Mouse (Mus musculus): ENCODE results near the gene Sft2d1. TPM values are rescaled to one million over a fixed set of nuclear protein-coding genes. Genes with fewer than 3 reads are reported as not detected.

The Sft2d1 gene
- polyA plus RNA-seq, 1 experiment from 2014 or later: 63.5 TPM

DNA sequence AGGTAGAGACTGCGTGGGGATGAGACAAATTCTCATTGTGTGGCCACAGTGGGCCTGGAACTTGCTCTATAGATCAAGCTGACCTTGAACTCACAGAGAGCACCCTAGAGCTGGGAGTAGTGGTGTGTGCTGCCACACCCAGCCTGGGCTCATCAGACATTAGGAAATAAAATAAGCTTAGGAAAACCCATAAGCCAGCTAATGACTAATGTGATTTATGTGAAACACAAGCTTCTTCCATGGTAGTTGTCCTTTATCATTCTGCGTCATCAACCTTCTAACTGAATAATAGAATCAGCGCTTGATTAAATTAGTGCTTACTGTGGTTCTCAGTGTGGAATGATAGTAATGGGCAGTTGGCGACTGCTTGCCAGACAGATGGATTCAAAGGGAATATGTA is 23.9 kb upstream of the Sft2d1 start:
- Histone ChIP-seq H3K4me3 (no peak overlapping the region), H3K27ac (replicated peaks) (no peak overlapping the region)
- WGBS: 83% methylated on average over 4 of the region's 4 CpGs

DNA sequence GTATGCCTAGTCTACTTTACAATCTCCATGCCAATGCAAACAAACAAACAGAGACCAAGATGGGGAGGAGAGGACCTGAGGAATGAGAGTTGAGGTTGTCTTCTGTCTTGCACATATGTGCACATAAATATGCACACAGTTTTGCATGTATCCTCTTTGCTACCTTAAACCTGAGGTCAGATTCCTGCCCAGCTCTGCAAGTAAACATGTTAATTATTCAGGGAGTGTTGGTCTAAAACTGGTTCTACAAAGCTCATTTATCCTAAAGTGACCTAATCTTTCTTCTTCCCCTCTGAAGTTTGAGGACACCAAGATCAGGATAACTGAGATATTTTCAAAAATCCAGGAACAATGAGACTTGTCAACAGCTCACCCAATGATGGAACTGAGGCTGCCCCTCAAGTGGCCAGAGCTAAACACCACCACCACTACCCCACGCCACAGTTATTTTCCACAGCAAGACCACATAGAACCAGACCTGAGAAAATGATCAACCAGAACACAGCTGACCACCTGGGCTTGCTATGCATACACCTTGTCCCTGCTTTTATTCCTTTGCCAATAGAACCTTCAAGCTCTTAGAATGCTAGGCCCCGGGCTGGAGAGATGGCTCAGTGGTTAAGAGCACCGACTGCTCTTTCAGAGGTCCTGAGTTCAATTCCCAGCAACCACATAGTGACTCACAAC is 20.8 kb upstream of the Sft2d1 start:
- H3K36me3 ChIP-seq (replicated peaks): no peaks in the 10 kb centered on the region
- 90% methylated on average over 3 of the region's 3 CpGs for WGBS
- peaks cover 12% of the 10 kb centered on the region for H3K27me3 ChIP-seq (replicated peaks; ENCODE audit: low read depth, poor library complexity, severe bottlenecking)
- no peak overlapping the region for H3K27ac ChIP-seq (replicated peaks)
- no peak for DNase-seq (ENCODE audit: low spot score)
- H3K4me3 ChIP-seq: no peak overlapping the region
- no peaks in the 10 kb centered on the region for H3K9me3 ChIP-seq
- H3K4me1 ChIP-seq: no peaks in the 10 kb centered on the region

More for the DNA sequence above, 23.9 kb upstream of the Sft2d1 start:
- no peak for DNase-seq (ENCODE audit: low spot score)
- Histone ChIP-seq H3K9me3 (no peaks in the 10 kb centered on the region), H3K36me3 (replicated peaks) (no peaks in the 10 kb centered on the region), H3K27me3 (replicated peaks; ENCODE audit: low read depth, poor library complexity, severe bottlenecking) (peaks cover 23% of the 10 kb centered on the region), H3K4me1 (peaks cover 21% of the 10 kb centered on the region)

DNA sequence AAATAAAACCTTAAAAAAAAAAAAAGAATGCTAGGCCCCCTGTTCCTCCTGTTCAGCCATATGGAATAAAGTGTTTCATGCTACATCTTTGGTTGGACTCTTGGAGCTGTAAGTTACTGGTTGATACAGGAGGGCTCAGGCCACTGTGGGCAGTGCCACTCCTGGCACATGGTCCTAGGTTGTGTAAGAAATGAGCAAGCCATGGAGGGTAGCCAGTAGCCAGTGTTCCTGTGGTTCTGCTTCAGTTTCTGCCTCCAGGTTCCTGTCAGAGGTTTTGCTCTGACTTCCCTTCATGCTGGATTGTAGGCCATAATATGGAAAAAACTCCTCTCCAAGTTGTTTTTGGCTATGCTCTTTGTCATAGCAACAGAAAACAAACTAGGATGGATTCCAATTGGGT is 20.2 kb upstream of the Sft2d1 start:
- Histone ChIP-seq H3K27me3 (replicated peaks; ENCODE audit: low read depth, poor library complexity, severe bottlenecking) (peaks cover 6% of the 10 kb centered on the region), H3K4me1 (no peaks in the 10 kb centered on the region), H3K4me3 (no peak overlapping the region), H3K9me3 (no peaks in the 10 kb centered on the region), H3K36me3 (replicated peaks) (no peaks in the 10 kb centered on the region), H3K27ac (replicated peaks) (no peak overlapping the region)
- DNase-seq (ENCODE audit: low spot score): no peak

DNA sequence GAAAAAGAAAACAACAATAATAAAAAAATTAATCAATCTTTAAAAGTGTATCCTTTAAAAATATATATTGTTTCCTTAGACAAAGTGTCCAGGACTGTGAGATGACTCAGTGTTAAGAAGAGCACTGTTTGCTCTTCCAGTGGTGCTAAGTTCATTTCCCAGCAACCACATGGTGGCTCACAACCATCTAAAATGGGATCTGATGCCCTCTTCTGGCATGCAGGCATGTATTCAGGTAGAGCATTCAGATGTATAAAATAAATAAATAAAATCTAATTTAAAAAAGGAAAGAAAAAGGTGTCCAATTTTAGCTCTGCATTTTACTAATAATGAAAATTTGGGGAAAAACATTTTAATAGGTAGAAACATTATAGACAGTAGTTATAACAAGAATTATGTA is 15.1 kb upstream of the Sft2d1 start:
- Histone ChIP-seq H3K27ac (replicated peaks) (no peak overlapping the region), H3K4me1 (no peaks in the 10 kb centered on the region), H3K27me3 (replicated peaks; ENCODE audit: low read depth, poor library complexity, severe bottlenecking) (no peaks in the 10 kb centered on the region), H3K4me3 (no peak overlapping the region), H3K36me3 (replicated peaks) (no peaks in the 10 kb centered on the region), H3K9me3 (no peaks in the 10 kb centered on the region)
- DNase-seq (ENCODE audit: low spot score): no peak

DNA sequence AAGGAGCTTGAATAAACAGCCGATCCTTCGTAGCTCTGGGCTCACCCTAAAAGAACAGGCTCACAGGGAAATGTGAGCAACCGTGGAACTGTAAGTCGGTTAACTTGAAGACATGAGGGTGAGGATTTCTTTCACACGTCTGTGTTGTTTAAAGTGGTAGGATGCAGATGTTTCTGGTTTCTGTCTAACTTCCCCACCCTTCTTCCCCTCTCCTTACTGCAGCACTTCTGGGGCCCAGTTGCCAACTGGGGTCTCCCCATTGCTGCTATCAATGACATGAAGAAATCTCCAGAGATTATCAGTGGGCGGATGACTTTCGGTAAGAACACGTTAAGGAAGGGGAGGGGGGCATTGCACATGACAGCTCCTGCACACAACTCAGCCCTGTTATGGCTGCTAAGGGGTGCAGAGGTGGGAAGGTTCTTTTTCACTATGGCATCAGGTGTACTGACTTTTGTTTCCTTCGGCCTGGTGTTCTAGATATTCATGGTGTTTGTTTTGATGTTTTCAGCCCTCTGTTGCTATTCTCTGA is 14.5 kb upstream of the Sft2d1 start:
- Histone ChIP-seq H3K4me3 (no peak overlapping the region), H3K9me3 (no peaks in the 10 kb centered on the region), H3K36me3 (replicated peaks) (no peaks in the 10 kb centered on the region), H3K4me1 (no peaks in the 10 kb centered on the region), H3K27ac (replicated peaks) (no peak overlapping the region), H3K27me3 (replicated peaks; ENCODE audit: low read depth, poor library complexity, severe bottlenecking) (no peaks in the 10 kb centered on the region)
- no peak for DNase-seq (ENCODE audit: low spot score)
- WGBS: 85% methylated on average over 9 of the region's 9 CpGs

DNA sequence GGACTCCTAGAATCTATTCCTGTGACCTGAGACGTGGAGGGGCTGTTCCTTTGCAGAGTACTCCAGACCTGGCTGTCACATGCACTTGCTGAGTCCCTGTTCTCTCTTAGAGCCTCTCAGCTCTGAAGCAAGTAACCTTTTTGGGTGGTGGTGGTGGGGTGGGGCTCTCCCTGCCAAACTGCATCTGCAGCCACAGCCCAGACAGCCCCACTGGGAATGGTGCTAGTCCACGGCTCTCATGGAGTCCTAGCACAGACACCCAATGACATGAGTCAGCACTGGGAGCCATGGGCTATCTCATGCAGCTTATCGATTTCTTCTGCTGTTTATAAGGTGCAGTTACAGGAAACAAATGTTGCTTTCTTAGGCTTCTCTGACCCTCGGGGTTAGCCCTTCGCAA is 13.2 kb upstream of the Sft2d1 start:
- Histone ChIP-seq H3K4me1 (no peaks in the 10 kb centered on the region), H3K4me3 (no peak overlapping the region), H3K9me3 (no peaks in the 10 kb centered on the region), H3K27me3 (replicated peaks; ENCODE audit: low read depth, poor library complexity, severe bottlenecking) (no peaks in the 10 kb centered on the region), H3K36me3 (replicated peaks) (no peaks in the 10 kb centered on the region), H3K27ac (replicated peaks) (no peak overlapping the region)
- 84% methylated on average over 5 of the region's 5 CpGs for WGBS
- no peak for DNase-seq (ENCODE audit: low spot score)

DNA sequence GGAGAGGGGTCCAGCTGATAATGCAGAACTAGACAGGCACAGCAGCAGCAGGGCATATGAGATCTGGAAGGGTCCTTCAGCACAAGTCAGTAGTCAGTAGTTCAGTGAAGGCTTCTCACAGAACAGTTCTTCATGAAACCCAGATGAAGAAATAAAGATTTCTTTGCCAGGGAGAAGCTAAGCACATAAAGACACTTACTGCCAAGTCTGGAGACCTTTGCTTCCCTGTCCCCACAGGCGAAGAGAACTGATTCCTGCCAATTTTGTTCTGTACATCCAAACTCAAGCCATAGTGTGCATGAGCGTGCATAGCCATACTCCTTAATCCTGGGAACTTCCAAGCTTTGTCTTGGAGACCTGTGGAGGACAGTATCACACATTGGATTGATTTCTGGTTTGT is 12.6 kb upstream of the Sft2d1 start:
- DNase-seq (ENCODE audit: low spot score): no peak
- Histone ChIP-seq H3K36me3 (replicated peaks) (no peaks in the 10 kb centered on the region), H3K27me3 (replicated peaks; ENCODE audit: low read depth, poor library complexity, severe bottlenecking) (no peaks in the 10 kb centered on the region), H3K27ac (replicated peaks) (no peak overlapping the region), H3K4me1 (no peaks in the 10 kb centered on the region), H3K9me3 (no peaks in the 10 kb centered on the region), H3K4me3 (no peak overlapping the region)
- 78% methylated on average over 2 of the region's 2 CpGs for WGBS

DNA sequence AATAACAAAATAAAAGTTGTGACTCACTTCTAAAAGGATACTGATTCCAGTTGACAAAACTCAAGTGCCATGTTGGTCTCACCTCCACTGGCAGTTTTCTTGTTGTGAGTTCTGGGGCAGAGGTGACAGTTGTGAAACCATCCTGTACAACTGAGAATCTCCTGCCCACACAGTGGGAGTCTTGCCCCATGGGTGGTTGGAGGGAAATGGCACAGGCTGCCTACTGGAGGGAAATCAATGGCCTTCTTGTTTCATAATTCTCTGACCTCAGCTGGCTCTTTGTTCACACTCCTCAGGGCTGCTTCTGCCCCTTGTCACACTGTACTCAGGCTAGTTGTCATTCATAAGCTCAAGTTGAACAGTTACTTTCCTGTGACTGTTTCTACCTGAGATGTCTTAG is 11.4 kb upstream of the Sft2d1 start:
- Histone ChIP-seq H3K9me3 (no peaks in the 10 kb centered on the region), H3K4me3 (no peak overlapping the region), H3K4me1 (no peaks in the 10 kb centered on the region), H3K27me3 (replicated peaks; ENCODE audit: low read depth, poor library complexity, severe bottlenecking) (no peaks in the 10 kb centered on the region), H3K27ac (replicated peaks) (no peak overlapping the region), H3K36me3 (replicated peaks) (no peaks in the 10 kb centered on the region)
- no peak for DNase-seq (ENCODE audit: low spot score)

DNA sequence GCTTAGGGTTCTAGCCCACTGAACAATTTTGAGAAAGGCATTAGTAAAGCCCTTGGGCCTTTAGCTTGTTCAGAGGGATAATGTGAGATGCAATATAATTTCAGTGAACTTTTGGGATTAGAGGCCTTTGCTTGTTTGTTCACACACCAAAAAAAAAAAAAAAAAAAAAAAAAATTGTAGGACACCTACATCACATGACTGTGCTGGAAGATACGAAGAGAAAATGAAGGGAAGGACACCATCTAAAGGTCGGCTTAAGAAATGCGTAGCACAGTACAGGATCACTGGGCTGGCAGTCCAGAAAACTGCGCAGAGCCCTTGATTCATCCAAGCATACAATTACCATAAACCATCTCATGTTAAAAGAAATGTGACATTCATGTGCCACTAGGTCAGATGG is 9.4 kb upstream of the Sft2d1 start:
- DNase-seq (ENCODE audit: low spot score): no peak
- H3K9me3 ChIP-seq: no peaks in the 10 kb centered on the region
- H3K4me3 ChIP-seq: no peak overlapping the region
- no peaks in the 10 kb centered on the region for H3K27me3 ChIP-seq (replicated peaks; ENCODE audit: low read depth, poor library complexity, severe bottlenecking)
- no peaks in the 10 kb centered on the region for H3K4me1 ChIP-seq
- 78% methylated on average over 4 of the region's 4 CpGs for whole genome bisulfite sequencing
- no peaks in the 10 kb centered on the region for H3K36me3 ChIP-seq (replicated peaks)
- no peak overlapping the region for H3K27ac ChIP-seq (replicated peaks)

DNA sequence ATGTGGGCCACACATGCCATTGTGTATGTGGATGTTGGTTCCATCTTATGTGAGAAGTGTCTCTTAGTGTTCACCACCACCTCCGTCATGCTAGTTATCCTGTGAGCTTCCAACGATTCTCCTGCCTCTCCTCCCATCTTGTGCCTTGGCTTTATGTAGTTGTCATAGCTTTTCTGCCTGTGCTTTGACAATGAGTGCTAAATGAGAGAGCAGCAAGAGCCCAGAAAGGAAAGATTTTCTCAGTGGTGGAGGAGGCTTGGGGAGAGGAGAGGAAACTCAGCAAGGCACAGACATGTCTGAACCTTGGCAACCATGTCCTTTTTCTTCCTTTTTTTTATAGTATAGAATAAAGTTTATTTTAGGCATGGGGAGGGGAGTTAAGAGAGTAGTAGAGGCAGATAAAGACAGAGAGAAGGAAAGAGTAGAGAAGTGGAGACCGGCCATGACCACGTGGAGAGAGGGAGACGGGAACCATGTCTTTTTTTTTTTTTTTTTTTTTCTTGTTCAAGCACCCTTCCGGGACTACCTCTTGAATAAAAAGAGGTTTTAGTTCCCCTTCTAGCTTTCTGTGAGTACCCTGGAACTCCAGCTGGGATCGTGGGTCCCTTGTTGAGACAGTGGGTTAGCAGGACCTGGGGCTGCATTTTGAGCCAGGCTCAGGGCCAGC is 8.0 kb upstream of the Sft2d1 start:
- 73% methylated on average over 7 of the region's 7 CpGs for WGBS
- Histone ChIP-seq H3K27ac (replicated peaks) (no peak overlapping the region), H3K4me3 (no peak overlapping the region), H3K4me1 (no peaks in the 10 kb centered on the region), H3K27me3 (replicated peaks; ENCODE audit: low read depth, poor library complexity, severe bottlenecking) (no peaks in the 10 kb centered on the region), H3K36me3 (replicated peaks) (no peaks in the 10 kb centered on the region), H3K9me3 (no peaks in the 10 kb centered on the region)
- DNase-seq (ENCODE audit: low spot score): no peak

DNA sequence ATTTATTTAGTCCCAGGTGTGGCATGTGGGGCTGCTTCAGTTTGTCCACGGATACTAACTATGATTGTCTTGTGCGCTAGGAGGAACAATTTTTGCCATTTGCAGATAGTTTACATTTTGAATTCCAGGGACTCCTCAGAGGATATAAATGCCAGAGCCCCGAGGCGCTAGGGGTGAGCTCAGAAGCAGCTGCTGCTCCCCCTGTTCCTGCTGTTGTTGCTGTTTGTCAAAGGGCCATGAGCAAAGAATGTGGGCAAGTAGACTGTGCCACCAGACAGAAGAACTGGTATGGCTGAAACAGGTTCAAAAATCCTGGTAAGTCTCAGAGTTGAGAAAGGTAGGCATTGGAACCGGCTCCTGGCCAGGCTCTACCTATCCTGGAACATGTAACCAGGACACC is 7.2 kb upstream of the Sft2d1 start:
- H3K27ac ChIP-seq (replicated peaks): no peak overlapping the region

DNA sequence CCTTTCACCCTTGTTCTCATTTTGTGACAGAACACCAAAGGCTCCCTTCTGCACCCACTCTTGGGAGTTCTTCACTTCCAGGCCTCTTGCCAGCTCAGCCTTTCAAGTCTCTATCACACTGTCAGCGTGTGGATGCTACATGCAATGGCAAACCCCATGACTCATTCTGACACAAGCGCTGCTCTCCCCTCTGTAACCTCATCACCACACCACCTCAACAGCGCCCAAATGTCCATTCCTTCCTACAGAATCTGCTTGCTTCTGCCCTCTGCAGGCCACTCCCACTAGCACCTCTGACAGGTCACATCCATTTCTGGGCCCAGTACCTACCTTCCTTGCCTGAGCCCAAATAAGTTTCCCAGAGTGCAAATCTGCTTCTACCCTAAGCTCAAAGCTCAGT is 5.1 kb upstream of the Sft2d1 start:
- no peaks in the 10 kb centered on the region for H3K9me3 ChIP-seq
- 0 out of 2 replicates have a peak, but pooled peaks cover 5% of the 10 kb centered on the region for H3K4me1 ChIP-seq
- H3K27me3 ChIP-seq (replicated peaks; ENCODE audit: low read depth, poor library complexity, severe bottlenecking): no peaks in the 10 kb centered on the region
- no peak overlapping the region for H3K27ac ChIP-seq (replicated peaks)
- 23% methylated on average over 3 of the region's 3 CpGs for WGBS
- H3K4me3 ChIP-seq: no peak overlapping the region
- no peak for DNase-seq (ENCODE audit: low spot score)
- no peaks in the 10 kb centered on the region for H3K36me3 ChIP-seq (replicated peaks)

More for the DNA sequence above, 7.2 kb upstream of the Sft2d1 start:
- 62% methylated on average over 5 of the region's 5 CpGs for WGBS
- Histone ChIP-seq H3K36me3 (replicated peaks) (no peaks in the 10 kb centered on the region), H3K9me3 (no peaks in the 10 kb centered on the region), H3K27me3 (replicated peaks; ENCODE audit: low read depth, poor library complexity, severe bottlenecking) (no peaks in the 10 kb centered on the region), H3K4me3 (no peak overlapping the region), H3K4me1 (no peaks in the 10 kb centered on the region)
- no peak for DNase-seq (ENCODE audit: low spot score)

DNA sequence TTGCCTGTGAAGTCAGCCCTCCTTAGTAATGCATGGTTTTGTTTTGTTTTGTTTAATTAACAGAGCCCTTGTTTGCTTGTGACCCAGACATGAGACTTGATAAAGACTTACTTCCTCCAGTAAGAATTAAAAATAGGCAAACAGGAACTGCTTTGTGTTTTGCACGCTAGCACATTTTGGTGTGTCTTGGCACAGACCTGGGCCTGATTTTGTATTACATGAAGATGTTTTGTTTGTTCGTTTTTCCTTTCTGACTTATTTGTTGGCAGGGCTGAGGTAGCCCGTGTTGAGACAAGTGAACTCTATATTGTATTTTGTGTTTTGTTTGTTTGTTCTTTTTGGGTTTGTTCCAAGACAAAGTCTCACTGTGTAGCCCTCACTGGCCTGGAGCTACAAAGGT is 849 bp downstream of the Sft2d1 start:
- DNase-seq (ENCODE audit: low spot score): no peak
- Histone ChIP-seq H3K4me1 (peaks cover 21% of the 10 kb centered on the region), H3K27ac (replicated peaks) (no peak overlapping the region), H3K9me3 (no peaks in the 10 kb centered on the region), H3K4me3 (peak overlapping the region; percentile 98), H3K27me3 (replicated peaks; ENCODE audit: low read depth, poor library complexity, severe bottlenecking) (no peaks in the 10 kb centered on the region), H3K36me3 (replicated peaks) (peaks cover 6% of the 10 kb centered on the region; the same call in 1 of the 2 replicates)
- whole genome bisulfite sequencing: 57% methylated on average over 3 of the region's 3 CpGs
